Mouse (Mus musculus): Measurements from ENCODE around the gene Prr5l. TPM values are rescaled to one million over a fixed set of nuclear protein-coding genes. Genes with fewer than 3 reads are reported as not detected.

Prr5l gene
- polyA plus RNA-seq (2012; rRNA removed; ENCODE audit: low replicate concordance) = 6.6 and 7.7 TPM in 2 replicates

DNA sequence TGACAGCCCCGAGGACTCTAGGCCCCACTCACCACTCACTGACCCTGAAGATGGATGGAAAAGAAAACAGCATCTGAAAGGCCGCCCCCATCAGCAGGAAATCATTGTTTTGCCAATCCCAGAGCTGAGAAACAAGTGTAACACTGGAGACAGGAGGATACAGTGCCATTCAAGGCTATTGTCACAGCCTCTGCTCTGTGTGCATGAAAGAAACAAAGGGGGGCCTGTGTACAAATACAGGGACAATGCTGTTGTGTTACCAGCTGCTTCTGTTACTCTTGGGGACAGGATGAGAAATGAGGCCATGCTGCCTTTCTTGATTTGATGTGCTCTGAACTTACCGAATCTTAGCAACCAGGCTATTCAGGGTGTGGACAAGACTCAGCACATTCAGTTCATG lies at the start of gene Prr5l:
Prr5l (minus strand) TSS at position 30 of the 400 bp plus-strand sequence.

GRCm38 (mm10) chr2:101885768-101886438 lies 3.1 kb upstream of the Prr5l start, which contains the start of gene Commd9:
TSS of gene Commd9 (plus strand) at chr2:101886247.

GRCm38 (mm10) chr2:101678236-101679021 lies 204.4 kb downstream of the Prr5l start, which contains the start of gene Traf6:
TSS of gene Traf6 (plus strand) at chr2:101678429.

Other genes with a start within 250 kb of the Prr5l start
- 0.01 and 0.04 TPM in 2 replicates for gene Rag1, start 233.5 kb downstream of the Prr5l start, polyA plus RNA-seq (2012; rRNA removed; ENCODE audit: low replicate concordance)
- gene B230118H07Rik, start 233.5 kb downstream of the Prr5l start, polyA plus RNA-seq (2012; rRNA removed; ENCODE audit: low replicate concordance) = 6.0 and 10.0 TPM in 2 replicates
- 8.7 and 14.4 TPM in 2 replicates for gene Traf6, start 204.6 kb downstream of the Prr5l start, polyA plus RNA-seq (2012; rRNA removed; ENCODE audit: low replicate concordance)
- 50.9 and 81.8 TPM in 2 replicates for gene Commd9, start 3.2 kb upstream of the Prr5l start, polyA plus RNA-seq (2012; rRNA removed; ENCODE audit: low replicate concordance)

All from subcutaneous adipose tissue, adult 2 months (tissue).